Mouse (Mus musculus): ENCODE data around the gene Ceacam15. TPM values are rescaled to one million over a fixed set of nuclear protein-coding genes. Genes with fewer than 3 reads are reported as not detected.

Gene Ceacam15
- polyA plus RNA-seq (2014; fragmentation: Illumina TruSeq; extraction: RNeasy Lipid Tissue Mini Kit (QIAGEN cat#74804); ENCODE audit: low read depth, low replicate concordance): not detected

GRCm38 (mm10) chr7:16675605-16676004, at the start of gene Ceacam15:
Gene Ceacam15 (minus strand): TSS chr7:16675705.

DNA sequence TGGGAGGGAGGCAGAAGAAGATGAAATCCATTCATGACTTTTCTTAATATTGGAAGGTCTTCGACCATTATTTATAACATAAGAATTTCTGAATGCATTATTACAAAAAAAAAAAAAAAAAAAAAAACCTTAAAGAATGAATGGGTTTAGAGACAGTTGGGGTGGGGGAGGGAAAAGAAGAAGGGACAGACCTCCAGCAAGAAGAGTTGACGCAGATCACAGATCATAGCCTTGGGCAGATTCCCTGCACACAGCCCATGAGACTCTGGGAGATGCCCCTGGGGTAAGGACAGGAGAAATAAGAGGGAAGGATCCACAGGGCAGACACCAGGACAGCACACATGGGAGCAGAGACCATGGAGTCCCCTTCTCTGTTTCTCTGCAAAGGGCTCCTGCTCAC, 46.1 kb upstream of the Ceacam15 start, which contains the start of gene Ceacam9:
Gene Ceacam9 (plus strand): TSS at position 301 of the 400 bp plus-strand sequence.

Other genes with a start within 250 kb of the Ceacam15 start
- 60.7 TPM for gene Tmem160, start 222.9 kb downstream of the Ceacam15 start, polyA plus RNA-seq (2014; fragmentation: Illumina TruSeq; extraction: RNeasy Lipid Tissue Mini Kit (QIAGEN cat#74804); ENCODE audit: low read depth, low replicate concordance)
- gene Npas1, start 198.0 kb downstream of the Ceacam15 start, polyA plus RNA-seq (2014; fragmentation: Illumina TruSeq; extraction: RNeasy Lipid Tissue Mini Kit (QIAGEN cat#74804); ENCODE audit: low read depth, low replicate concordance): not detected
- 23.7 TPM for gene Arhgap35, start 60.7 kb downstream of the Ceacam15 start, polyA plus RNA-seq (2014; fragmentation: Illumina TruSeq; extraction: RNeasy Lipid Tissue Mini Kit (QIAGEN cat#74804); ENCODE audit: low read depth, low replicate concordance)
- not detected for gene Ceacam9, start 46.2 kb upstream of the Ceacam15 start, polyA plus RNA-seq (2014; fragmentation: Illumina TruSeq; extraction: RNeasy Lipid Tissue Mini Kit (QIAGEN cat#74804); ENCODE audit: low read depth, low replicate concordance)
- gene Ap2s1, start 62.7 kb upstream of the Ceacam15 start, polyA plus RNA-seq (2014; fragmentation: Illumina TruSeq; extraction: RNeasy Lipid Tissue Mini Kit (QIAGEN cat#74804); ENCODE audit: low read depth, low replicate concordance): 101 TPM
- gene Slc1a5, start 105.6 kb upstream of the Ceacam15 start, polyA plus RNA-seq (2014; fragmentation: Illumina TruSeq; extraction: RNeasy Lipid Tissue Mini Kit (QIAGEN cat#74804); ENCODE audit: low read depth, low replicate concordance): 27.6 TPM
- 57.6 TPM for gene Strn4, start 140.2 kb upstream of the Ceacam15 start, polyA plus RNA-seq (2014; fragmentation: Illumina TruSeq; extraction: RNeasy Lipid Tissue Mini Kit (QIAGEN cat#74804); ENCODE audit: low read depth, low replicate concordance)
- gene Fkrp, start 141.0 kb upstream of the Ceacam15 start, polyA plus RNA-seq (2014; fragmentation: Illumina TruSeq; extraction: RNeasy Lipid Tissue Mini Kit (QIAGEN cat#74804); ENCODE audit: low read depth, low replicate concordance): 41.3 TPM
- gene Prkd2, start 167.2 kb upstream of the Ceacam15 start, polyA plus RNA-seq (2014; fragmentation: Illumina TruSeq; extraction: RNeasy Lipid Tissue Mini Kit (QIAGEN cat#74804); ENCODE audit: low read depth, low replicate concordance): 16.4 TPM
- 9.5 TPM for gene Dact3, start 199.6 kb upstream of the Ceacam15 start, polyA plus RNA-seq (2014; fragmentation: Illumina TruSeq; extraction: RNeasy Lipid Tissue Mini Kit (QIAGEN cat#74804); ENCODE audit: low read depth, low replicate concordance)
- 3.7 TPM for gene Gng8, start 216.1 kb upstream of the Ceacam15 start, polyA plus RNA-seq (2014; fragmentation: Illumina TruSeq; extraction: RNeasy Lipid Tissue Mini Kit (QIAGEN cat#74804); ENCODE audit: low read depth, low replicate concordance)
- 3.4 TPM for gene Ptgir, start 230.8 kb upstream of the Ceacam15 start, polyA plus RNA-seq (2014; fragmentation: Illumina TruSeq; extraction: RNeasy Lipid Tissue Mini Kit (QIAGEN cat#74804); ENCODE audit: low read depth, low replicate concordance)
- gene Calm3, start 248.4 kb upstream of the Ceacam15 start, polyA plus RNA-seq (2014; fragmentation: Illumina TruSeq; extraction: RNeasy Lipid Tissue Mini Kit (QIAGEN cat#74804); ENCODE audit: low read depth, low replicate concordance): 115 TPM